Mouse (Mus musculus) lung, postnatal 0 days (tissue): ENCODE measurements around the gene Dcst2. TPM values are rescaled to one million over a fixed set of nuclear protein-coding genes. Genes with fewer than 3 reads are reported as not detected.
A peak's percentile ranks its signal among the peaks of the same experiment; 100 is the strongest.

ENCODE experiments used
- ATAC-seq: fragments of 200-750 bp; cut with Nextera tagmentation; 2 replicates; pipeline ENCODE4 v1.8.0; 2017; ENCODE audit warnings: moderate library complexity
- DNase-seq: peaks from one replicate; pipeline ENCODE4 v3.0.0-alpha.2; 2016; ENCODE audit warnings: low spot score
- H3K27ac ChIP-seq: fragments of 300-500 bp; sonication (generic); 2 replicates; pipeline ENCODE4 v1.5.1; 2014; ENCODE audit warnings: antibody characterized with exemption, mild to moderate bottlenecking, low read length, mixed read lengths
- H3K27me3 ChIP-seq: fragments of 300-500 bp; sonication (generic); replicated peaks from 2 replicates; pipeline ENCODE4 v1.6.1; 2014; ENCODE audit warnings: low read length, mixed read lengths; ENCODE audit not compliant: insufficient read depth
- H3K36me3 ChIP-seq: fragments of 300-500 bp; sonication (generic); 2 replicates; pipeline ENCODE4 v1.6.1; 2014; ENCODE audit warnings: low read length, mixed read lengths; ENCODE audit not compliant: insufficient read depth
- H3K4me1 ChIP-seq: fragments of 300-500 bp; sonication (generic); 2 replicates; pipeline ENCODE4 v1.6.1; 2014; ENCODE audit warnings: antibody characterized with exemption, low read depth, low read length, mixed read lengths; ENCODE audit not compliant: insufficient read depth
- H3K4me2 ChIP-seq: fragments of 300-500 bp; sonication (generic); replicated peaks from 2 replicates; pipeline ENCODE4 v1.6.1; 2014; ENCODE audit warnings: low read depth, mild to moderate bottlenecking, low read length, moderate library complexity, mixed read lengths
- H3K4me3 ChIP-seq: fragments of 300-500 bp; sonication (generic); 2 replicates; pipeline ENCODE4 v1.5.1; 2014; ENCODE audit warnings: low read depth, low read length
- H3K9ac ChIP-seq: fragments of 300-500 bp; sonication (generic); replicated peaks from 2 replicates; pipeline ENCODE4 v1.6.1; 2014; ENCODE audit warnings: low read depth, mild to moderate bottlenecking
- H3K9me3 ChIP-seq: fragments of 300-500 bp; sonication (generic); 2 replicates; pipeline ENCODE4 v1.6.1; 2016; ENCODE audit warnings: low read length, mixed read lengths
- CTCF ChIP-seq: IDR thresholded peaks from 2 replicates; pipeline ENCODE4 v1.5.1; 2016; ENCODE audit warnings: antibody characterized with exemption, mild to moderate bottlenecking
- EP300 ChIP-seq: IDR thresholded peaks from 2 replicates; pipeline ENCODE4 v1.6.1; 2016; ENCODE audit warnings: antibody characterized with exemption, mild to moderate bottlenecking, control low read depth
- WGBS: fragments of 180-500 bp; shearing (Covaris S2); extraction: QIAGEN DNeasy Blood & Tissue Kit; methylation state at CpG from one replicate; pipeline ENCODE4 v1.1.7; 2014; 5-methylcytosine and 5-hydroxymethylcytosine counted together
- polyA plus RNA-seq: library from polyadenylated mRNA; unstranded; fragments of >200 nt; fragmentation: Nextera tagmentation; extraction: Ambion mirVana; gene quantifications from 2 replicates; pipeline ENCODE4 v1.2.1, GENCODE M21; 2015

The Dcst2 gene
- polyA plus RNA-seq, 1 experiment from 2014 or later, result 0.16 TPM

- Histone ChIP-seq H3K9ac (no peak overlapping the region), H3K36me3 (peaks cover 8% of the 10 kb centered on the region; the same call in 1 of the 2 replicates), H3K9me3 (no peaks in the 10 kb centered on the region), H3K4me3 (no peak overlapping the region), H3K4me2 (no peak overlapping the region), H3K4me1 (peaks cover 10% of the 10 kb centered on the region; the same call in 1 of the 2 replicates), H3K27ac (peak overlapping the region; percentile 51; the same call in 1 of the 2 replicates), H3K27me3 (no peaks in the 10 kb centered on the region)
- TF ChIP-seq CTCF (no peak), EP300 (no peak)
- ATAC-seq, result peak; percentile 65
- WGBS, result 55% methylated on average over 5 of the region's 5 CpGs
- DNase-seq, result peak; percentile 62
Measured at GRCm38 (mm10) chr3:89383651-89384255, 22.0 kb downstream of the Dcst2 start.

- DNase-seq, result no peak
Measured at GRCm38 (mm10) chr3:89384331-89385076, 22.7 kb downstream of the Dcst2 start.

GRCm38 (mm10) chr3:89385451-89385850 is 23.7 kb downstream of the Dcst2 start:
- 45% methylated on average over 10 of the region's 11 CpGs for WGBS
- Histone ChIP-seq H3K4me1 (peaks cover 18% of the 10 kb centered on the region), H3K4me2 (no peak overlapping the region), H3K27ac (no peak overlapping the region), H3K4me3 (no peak overlapping the region), H3K36me3 (peaks cover 8% of the 10 kb centered on the region; the same call in 1 of the 2 replicates), H3K9ac (0 out of 2 replicates have a peak overlapping the region, but pooled peaks have one; percentile 6), H3K9me3 (no peaks in the 10 kb centered on the region), H3K27me3 (no peaks in the 10 kb centered on the region)
- TF ChIP-seq EP300, result no peak
- TF ChIP-seq CTCF, result no peak
- no peak for DNase-seq
- no peak for ATAC-seq

More at GRCm38 (mm10) chr3:89384331-89385076, 22.7 kb downstream of the Dcst2 start:
- H3K4me3 ChIP-seq, result no peak overlapping the region
- no peak for ATAC-seq
- 52% methylated on average over 9 of the region's 12 CpGs for WGBS
- no peaks in the 10 kb centered on the region for H3K9me3 ChIP-seq
- H3K36me3 ChIP-seq, result peaks cover 8% of the 10 kb centered on the region; the same call in 1 of the 2 replicates
- H3K4me2 ChIP-seq, result 0 out of 2 replicates have a peak overlapping the region, but pooled peaks have one; percentile 8
- H3K27ac ChIP-seq, result 0 out of 2 replicates have a peak overlapping the region, but pooled peaks have one; percentile 51
- H3K4me1 ChIP-seq, result peaks cover 10% of the 10 kb centered on the region; the same call in 1 of the 2 replicates
- H3K27me3 ChIP-seq, result no peaks in the 10 kb centered on the region
- H3K9ac ChIP-seq, result no peak overlapping the region
- no peak for TF ChIP-seq CTCF
- no peak for TF ChIP-seq EP300

- 51% methylated on average over 17 of the region's 17 CpGs for WGBS
- peak overlapping the region; percentile 40 for H3K4me2 ChIP-seq
- no peak overlapping the region for H3K9ac ChIP-seq
- peaks cover 18% of the 10 kb centered on the region for H3K4me1 ChIP-seq
- TF ChIP-seq EP300, result no peak
- no peak for TF ChIP-seq CTCF
- peak overlapping the region; percentile 72 for H3K27ac ChIP-seq
- no peaks in the 10 kb centered on the region for H3K27me3 ChIP-seq
- H3K36me3 ChIP-seq, result no peaks in the 10 kb centered on the region
- ATAC-seq (no peak), DNase-seq (no peak)
- H3K9me3 ChIP-seq, result no peaks in the 10 kb centered on the region
- no peak overlapping the region for H3K4me3 ChIP-seq
Measured at GRCm38 (mm10) chr3:89386438-89387420, 25.0 kb downstream of the Dcst2 start.

- H3K4me1 ChIP-seq, result peaks cover 18% of the 10 kb centered on the region
- no peak for ATAC-seq
- peak overlapping the region; percentile 40 for H3K4me2 ChIP-seq
- DNase-seq, result peak; percentile 22
- no peaks in the 10 kb centered on the region for H3K27me3 ChIP-seq
- TF ChIP-seq CTCF (peak; percentile 22; the same call in 1 of the 2 replicates), EP300 (no peak)
- H3K36me3 ChIP-seq, result no peaks in the 10 kb centered on the region
- H3K27ac ChIP-seq, result peak overlapping the region; percentile 72
- H3K9ac ChIP-seq, result no peak overlapping the region
- 61% methylated on average over 9 of the region's 11 CpGs for WGBS
- H3K4me3 ChIP-seq, result no peak overlapping the region
- H3K9me3 ChIP-seq, result no peaks in the 10 kb centered on the region
Measured at GRCm38 (mm10) chr3:89387632-89388031, 25.9 kb downstream of the Dcst2 start.
